Mouse (Mus musculus) urinary bladder, postnatal 36 days (tissue): ENCODE measurements around the gene Dtx1.

Source experiments
- DNase-seq, 2 experiments: peaks; one replicate each; pipeline ENCODE4 v3.0.0; 2022; ENCODE audit warnings: low spot score in 2 of 2, mixed read lengths in 1 of 2

The Dtx1 gene

GRCm38 (mm10) chr5:120643365-120644085 lies 68.2 kb downstream of the Dtx1 start:
- no peak for DNase-seq

GRCm38 (mm10) chr5:120640094-120640493 lies 71.6 kb downstream of the Dtx1 start:
- no peak for DNase-seq

- DNase-seq = no peak
Observed at GRCm38 (mm10) chr5:120635633-120636032, 76.1 kb downstream of the Dtx1 start.

GRCm38 (mm10) chr5:120634860-120635259 lies 76.9 kb downstream of the Dtx1 start:
- DNase-seq = no peak

- no peak for DNase-seq
Observed at GRCm38 (mm10) chr5:120634131-120634530, 77.6 kb downstream of the Dtx1 start, which contains the start of gene Cfap73. Gene Cfap73 (minus strand): TSS chr5:120634235.

GRCm38 (mm10) chr5:120631892-120632291 lies 79.8 kb downstream of the Dtx1 start:
- no peak for DNase-seq

DNA sequence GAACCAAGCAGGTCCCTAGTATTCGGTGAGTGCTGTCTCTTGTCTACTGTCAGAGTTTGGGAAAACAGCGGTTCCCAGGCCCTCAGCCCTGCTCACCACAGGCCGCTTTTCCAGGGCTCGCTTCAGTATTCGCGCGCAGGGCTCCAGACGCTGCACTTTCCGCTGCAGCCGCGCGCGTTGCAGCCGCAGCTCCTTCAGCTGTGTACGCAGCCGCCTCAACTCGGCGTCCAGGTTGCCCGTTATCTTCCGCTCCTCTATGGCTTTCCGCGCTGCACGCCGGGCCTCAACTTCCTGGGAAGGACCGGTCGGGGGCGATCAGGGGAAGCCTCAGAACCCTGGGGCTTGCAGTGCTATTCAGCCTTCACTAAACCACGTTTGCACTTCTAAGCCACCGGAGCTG lies 80.6 kb downstream of the Dtx1 start:
- no peak for DNase-seq
